ENCODE assay signal across 21 mouse cellular contexts in genomic region chr6:114788663-114789062, GRCm38 (mm10).
"Had no signal": no experiment of that assay in that cellular context is flagged by ENCODE, and none has a peak within 500 bp of the region (broad histone marks: within the 10 kb centered on the region; RNA-seq: fewer than 3 reads in every experiment).

No protein-coding gene starts in this region.

- H3K27ac ChIP-seq: left cerebral cortex, adult 2 months; limb, embryonic 12.5 days; limb, embryonic 15.5 days; liver, embryonic 14.5 days; macrophage; midbrain, embryonic 12.5 days; midbrain, embryonic 15.5 days; neural tube, embryonic 12.5 days; neural tube, embryonic 15.5 days; stomach, embryonic 15.5 days had no signal

- H3K4me2 ChIP-seq: limb, embryonic 12.5 days; limb, embryonic 15.5 days; liver, embryonic 11.5 days; lung, embryonic 14.5 days; midbrain, embryonic 12.5 days; midbrain, embryonic 15.5 days; neural tube, embryonic 12.5 days; neural tube, embryonic 15.5 days; stomach, embryonic 15.5 days had no signal

- H3K27me3 ChIP-seq: limb, embryonic 12.5 days; limb, embryonic 15.5 days; midbrain, embryonic 12.5 days; midbrain, embryonic 15.5 days; neural tube, embryonic 12.5 days; neural tube, embryonic 15.5 days; stomach, embryonic 15.5 days had no signal

- DNase-seq: kidney, postnatal 14 days; kidney, postnatal 4 days; layer of hippocampus, postnatal 36 days; liver, postnatal 0 days; lung, embryonic 14.5 days; right cerebral cortex, adult 18-20 months; right cerebral cortex, postnatal 14 days; spleen, adult 18-20 months; thymus, postnatal 25 days had no signal

- H3K4me3 ChIP-seq: left cerebral cortex, adult 2 months; limb, embryonic 12.5 days; limb, embryonic 15.5 days; midbrain, embryonic 12.5 days; midbrain, embryonic 15.5 days; neural tube, embryonic 12.5 days; neural tube, embryonic 15.5 days; stomach, embryonic 15.5 days had no signal

- H3K36me3 ChIP-seq: limb, embryonic 12.5 days; limb, embryonic 15.5 days; midbrain, embryonic 12.5 days; midbrain, embryonic 15.5 days; neural tube, embryonic 12.5 days; neural tube, embryonic 15.5 days; stomach, embryonic 15.5 days had no signal

- H3K9ac ChIP-seq: limb, embryonic 12.5 days; limb, embryonic 15.5 days; liver, embryonic 14.5 days; liver, postnatal 0 days; lung, embryonic 14.5 days; midbrain, embryonic 12.5 days; midbrain, embryonic 15.5 days; neural tube, embryonic 12.5 days; neural tube, embryonic 15.5 days; stomach, embryonic 15.5 days had no signal

- H3K4me1 ChIP-seq: midbrain, embryonic 15.5 days; neural tube, embryonic 12.5 days; neural tube, embryonic 15.5 days; stomach, embryonic 15.5 days had no signal

- H3K9me3 ChIP-seq: limb, embryonic 12.5 days; limb, embryonic 15.5 days; midbrain, embryonic 12.5 days; midbrain, embryonic 15.5 days; neural tube, embryonic 12.5 days; neural tube, embryonic 15.5 days; stomach, embryonic 15.5 days had no signal

- ATAC-seq: liver, postnatal 0 days; lung, postnatal 0 days; midbrain, embryonic 15.5 days had no signal
